Mouse (Mus musculus): Measurements from ENCODE around the gene 4930415O20Rik.

DNA sequence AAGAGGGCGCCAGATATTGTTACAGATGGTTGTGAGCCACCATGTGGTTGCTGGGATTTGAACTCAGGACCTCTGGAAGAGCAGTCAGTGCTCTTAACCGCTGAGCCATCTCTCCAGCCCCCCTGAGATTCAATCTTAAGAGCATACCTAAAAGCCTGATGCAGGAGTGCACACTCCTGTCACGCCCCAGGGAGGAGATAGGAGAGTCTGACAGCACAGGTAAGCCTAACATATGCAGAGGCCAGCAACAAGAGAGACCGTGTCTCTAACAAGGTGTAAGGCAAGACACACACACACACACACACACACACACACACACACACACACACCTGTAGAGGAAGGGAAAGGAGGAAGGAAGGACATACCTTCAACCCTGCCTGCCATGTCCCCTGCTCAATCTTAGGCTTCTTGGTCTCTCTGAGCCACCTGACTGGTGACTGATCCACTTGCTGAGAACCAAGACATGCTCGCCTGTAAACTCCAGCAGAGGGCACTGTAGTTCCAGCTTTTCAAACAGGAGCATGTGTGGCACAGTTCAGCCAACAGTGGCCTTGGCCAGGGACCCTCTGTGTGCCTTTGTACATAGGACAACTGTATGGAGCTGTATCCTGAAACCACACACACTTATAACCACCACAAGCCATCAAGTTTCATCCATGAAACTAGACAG, 9.1 kb downstream of the 4930415O20Rik start:
- peak; percentile 49; the same call in 1 of the 2 replicates for TF ChIP-seq CTCF (IDR thresholded peaks at IDR 0.05; ENCODE audit: low read depth, low read length)
- no peak for TF ChIP-seq POLR2A (IDR thresholded peaks at IDR 0.05; ENCODE audit: borderline replicate concordance, low read depth, low read length)
